Mouse (Mus musculus) adrenal gland, postnatal 4 days (tissue): ENCODE results near the gene Eif3l. TPM values are rescaled to one million over a fixed set of nuclear protein-coding genes. Genes with fewer than 3 reads are reported as not detected.
A peak's percentile ranks its signal among the peaks of the same experiment; 100 is the strongest.

Source experiments
- DNase-seq, 2 experiments: peaks; one replicate each; pipeline ENCODE4 v3.0.0; 2021 to 2022; ENCODE audit warnings: low spot score in 2 of 2, mixed read lengths in 2 of 2
- total RNA-seq, 2 experiments: library from RNA; stranded (reverse); gene quantifications; 2 replicates each; pipeline ENCODE4 v1.2.3; 2021

Gene Eif3l
- total RNA-seq, 2 experiments from 2014 or later: 158 to 162 TPM

GRCm38 (mm10) chr15:79122119-79122518 lies 47.1 kb downstream of the Eif3l start:
- no peak for DNase-seq

DNA sequence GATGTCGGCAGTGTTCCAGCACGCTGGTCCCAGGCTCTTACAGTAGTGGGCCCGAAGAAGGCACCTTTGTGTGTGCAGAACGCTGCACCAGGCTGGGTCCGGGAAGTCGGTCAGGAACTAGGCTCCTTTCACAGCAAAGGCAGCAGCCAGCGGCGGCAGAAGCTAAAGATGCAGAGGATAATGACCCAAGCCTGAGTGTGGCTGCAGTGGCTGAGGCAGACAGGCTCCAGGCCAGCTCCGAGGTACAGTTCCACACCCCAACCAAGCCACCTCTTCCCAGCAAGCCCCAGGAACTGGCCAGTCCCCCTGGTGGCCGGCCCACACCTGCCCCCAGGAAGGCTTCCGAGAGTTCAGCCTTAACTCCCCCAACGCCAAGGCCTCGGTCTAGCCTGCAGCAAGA lies 47.6 kb downstream of the Eif3l start:
- no peak for DNase-seq

DNA sequence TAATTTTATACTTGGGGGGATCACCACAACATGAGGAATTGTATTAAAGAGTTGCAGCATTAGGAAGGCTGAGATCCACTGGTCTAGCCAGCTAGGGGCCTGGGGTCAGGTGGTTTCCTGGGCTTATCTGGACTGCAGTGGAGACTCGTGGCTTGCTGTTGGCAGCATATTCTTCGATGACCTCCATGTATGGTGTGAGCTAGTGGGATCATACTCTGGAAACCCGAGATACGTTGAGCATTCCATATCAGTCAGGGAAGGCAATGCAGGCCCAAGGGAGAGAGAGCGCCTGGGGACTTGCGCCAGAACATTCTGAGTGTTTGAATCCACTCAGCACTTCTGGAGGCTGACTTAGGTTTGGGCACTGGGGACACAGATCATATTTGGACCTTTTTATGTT lies 48.8 kb downstream of the Eif3l start:
- DNase-seq: no peak

GRCm38 (mm10) chr15:79124331-79124875 lies 49.4 kb downstream of the Eif3l start:
- no peak for DNase-seq

DNA sequence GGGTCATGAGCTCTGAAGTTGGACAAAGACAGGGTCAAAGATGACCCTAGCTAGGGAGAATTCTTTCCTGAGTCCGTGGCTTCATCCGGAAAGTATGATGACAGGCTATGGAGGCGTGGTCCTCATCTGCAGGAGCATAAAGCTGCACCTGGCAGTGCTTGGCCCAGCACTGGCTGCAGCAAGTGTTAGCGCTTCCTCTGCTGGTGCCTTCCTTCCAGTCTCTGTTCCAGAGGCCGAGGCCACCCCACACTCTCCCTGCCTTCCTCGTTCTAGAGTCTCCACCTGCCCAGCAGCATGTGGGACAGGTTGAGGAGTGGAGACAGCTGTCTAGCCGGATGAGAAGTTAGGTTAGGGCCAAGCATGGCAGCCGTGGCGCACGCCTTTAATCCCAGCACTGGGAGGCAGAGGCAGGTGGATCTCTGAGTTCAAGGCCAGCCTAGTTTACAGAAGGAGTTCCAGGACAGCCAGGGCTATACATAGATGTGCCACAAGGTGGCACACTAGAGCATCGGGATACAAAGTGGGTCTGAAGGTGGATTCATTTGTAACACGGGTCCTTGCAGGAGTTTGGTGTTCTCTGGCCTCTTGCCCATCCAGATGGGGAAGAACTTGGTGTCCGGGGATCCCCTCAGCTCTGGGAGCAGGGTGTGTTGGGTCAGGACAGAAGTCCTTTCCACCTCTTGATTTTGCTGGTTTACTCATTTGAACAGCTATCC lies 51.4 kb downstream of the Eif3l start:
- DNase-seq: no peak

DNA sequence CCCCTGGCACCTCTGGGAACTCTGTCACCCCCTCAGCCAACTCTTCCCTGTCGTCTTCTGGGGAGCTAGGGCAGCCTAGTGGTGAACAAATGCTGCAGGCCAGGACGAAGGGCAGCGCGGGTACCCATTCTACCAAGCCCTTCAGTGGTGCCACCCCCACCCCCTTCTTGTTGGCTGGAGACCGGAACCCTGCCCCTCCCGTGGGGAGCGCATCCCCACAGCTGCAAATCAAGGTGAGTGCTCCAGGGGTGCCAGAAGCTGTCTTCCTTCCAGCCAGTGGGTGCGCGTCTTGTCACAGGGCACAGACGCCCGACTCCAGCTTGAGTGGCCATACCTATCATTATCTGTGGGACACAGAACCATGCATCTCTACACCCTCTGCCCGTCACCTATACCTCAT lies 52.1 kb downstream of the Eif3l start:
- DNase-seq: no peak

- no peak for DNase-seq
Observed at GRCm38 (mm10) chr15:79128208-79128607, 53.2 kb downstream of the Eif3l start.

DNA sequence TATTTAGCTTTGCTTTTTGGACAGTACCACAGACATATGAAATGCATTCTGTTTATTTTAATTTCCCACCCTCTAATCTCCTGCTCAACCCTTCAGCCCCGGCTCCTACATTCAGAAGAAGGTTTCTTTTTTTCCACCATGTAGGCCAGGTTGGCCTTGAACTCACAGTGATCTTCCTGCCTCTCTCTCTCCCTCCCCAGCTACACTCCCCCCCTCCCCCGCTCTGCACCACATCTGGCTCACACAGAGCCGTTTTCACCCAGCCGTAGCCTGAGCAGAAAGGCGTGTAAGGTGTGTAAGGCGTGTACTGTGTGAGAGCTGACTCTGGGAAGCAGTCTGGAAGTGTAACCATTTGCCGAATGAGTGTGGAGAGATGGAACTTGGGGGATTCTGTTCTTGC lies 54.3 kb downstream of the Eif3l start:
- DNase-seq: no peak

DNA sequence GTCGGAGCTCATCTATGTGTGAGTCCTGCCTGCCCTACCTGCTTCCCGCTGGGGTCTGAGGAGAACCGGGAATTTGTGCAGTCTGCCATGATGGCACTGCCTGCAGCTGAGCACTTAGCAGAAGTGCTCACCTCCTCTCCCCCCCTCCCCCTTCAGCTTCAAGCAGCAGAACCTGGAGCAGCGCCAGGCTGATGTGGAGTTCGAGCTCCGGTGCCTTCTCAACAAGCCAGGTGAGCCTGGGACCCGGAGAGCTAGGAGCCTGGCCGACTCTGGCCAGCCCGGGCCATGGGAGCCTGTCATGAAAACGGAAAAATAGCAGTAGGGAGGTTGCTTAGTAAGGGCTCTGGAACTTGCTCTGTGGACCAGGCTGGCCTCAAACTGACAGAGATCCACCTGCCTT lies 55.8 kb downstream of the Eif3l start:
- no peak for DNase-seq

DNA sequence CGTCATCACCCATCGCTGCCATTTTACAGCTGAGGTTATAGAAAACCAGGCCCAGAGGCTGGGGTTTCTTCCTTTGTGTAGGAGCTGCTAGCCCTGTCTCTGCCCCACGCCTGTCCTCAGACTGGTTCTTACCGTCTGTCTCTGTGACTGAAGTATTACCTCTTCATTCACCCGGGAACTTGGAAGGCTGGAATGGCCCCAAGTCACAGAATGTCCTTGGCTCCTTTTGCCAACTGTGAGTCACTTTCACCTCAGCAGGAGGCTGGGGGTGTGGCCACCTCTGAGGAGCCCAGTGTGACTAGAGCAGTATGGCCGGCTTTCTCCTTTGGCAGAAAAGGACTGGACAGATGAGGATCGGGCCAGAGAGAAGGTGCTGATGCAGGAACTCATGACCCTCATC lies 56.5 kb downstream of the Eif3l start:
- peak in 1 of 2 experiments; percentile 63 for DNase-seq

- DNase-seq: no peak
Observed at GRCm38 (mm10) chr15:79133191-79133661, 58.2 kb downstream of the Eif3l start.

- no peak for DNase-seq
Observed at GRCm38 (mm10) chr15:79134496-79135270, 59.7 kb downstream of the Eif3l start.

DNA sequence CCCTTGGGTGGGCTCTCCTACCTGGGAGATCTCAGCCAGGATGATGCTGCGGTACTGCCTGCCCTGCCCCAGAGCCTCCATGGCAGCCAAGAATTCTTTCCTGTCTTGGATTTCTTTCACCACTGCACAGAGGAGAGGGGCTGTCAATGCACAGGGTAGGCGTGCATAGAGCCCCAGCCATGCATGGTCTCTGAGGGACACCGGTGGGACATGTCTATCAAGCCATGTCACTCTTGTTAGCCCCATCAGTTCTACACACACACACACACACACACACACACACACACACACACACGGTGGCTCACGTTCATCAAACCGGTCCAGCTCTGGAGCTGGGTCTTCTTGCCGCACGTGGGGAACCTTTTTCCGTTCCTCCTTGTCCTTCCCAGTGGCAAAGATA lies 60.4 kb downstream of the Eif3l start:
- no peak for DNase-seq

DNA sequence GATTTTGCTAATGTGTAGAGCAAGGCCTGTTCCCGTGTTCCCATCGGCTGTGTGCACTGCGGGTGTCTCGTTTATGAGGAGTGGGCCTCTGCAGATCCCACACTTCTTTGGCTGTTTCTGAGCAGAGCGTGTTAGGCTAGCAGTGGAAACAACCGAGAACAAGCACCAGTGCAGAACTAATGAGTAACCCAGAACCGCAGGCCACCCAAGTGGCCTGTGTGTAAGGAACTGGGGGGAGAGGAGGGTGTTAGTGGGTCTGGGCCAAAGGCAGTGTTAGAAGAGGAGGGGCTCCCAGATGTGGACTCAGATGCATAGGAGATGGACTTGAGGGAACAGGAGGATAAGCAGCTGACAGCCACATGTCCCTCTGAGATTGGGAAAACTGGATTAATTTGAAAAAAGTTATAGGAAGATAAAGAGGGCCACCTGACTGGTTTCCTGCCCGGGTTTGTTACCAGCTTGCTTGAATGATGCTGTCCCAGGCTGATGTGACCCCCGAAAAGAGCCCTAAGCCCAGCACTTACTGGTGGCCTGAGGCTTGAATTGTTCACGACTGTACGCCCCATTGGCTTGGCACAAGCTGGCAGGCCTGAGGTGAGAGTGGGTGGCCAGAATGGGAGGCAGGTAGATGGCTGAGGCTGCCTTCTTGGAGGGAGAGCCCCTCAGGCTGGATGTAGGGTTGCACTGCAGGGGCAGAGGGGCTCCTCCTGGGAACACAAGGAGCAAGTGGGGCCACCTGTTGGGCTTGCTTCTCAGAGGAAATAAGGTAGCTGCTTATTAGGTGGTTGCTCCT lies 61.0 kb downstream of the Eif3l start:
- no peak for DNase-seq

DNA sequence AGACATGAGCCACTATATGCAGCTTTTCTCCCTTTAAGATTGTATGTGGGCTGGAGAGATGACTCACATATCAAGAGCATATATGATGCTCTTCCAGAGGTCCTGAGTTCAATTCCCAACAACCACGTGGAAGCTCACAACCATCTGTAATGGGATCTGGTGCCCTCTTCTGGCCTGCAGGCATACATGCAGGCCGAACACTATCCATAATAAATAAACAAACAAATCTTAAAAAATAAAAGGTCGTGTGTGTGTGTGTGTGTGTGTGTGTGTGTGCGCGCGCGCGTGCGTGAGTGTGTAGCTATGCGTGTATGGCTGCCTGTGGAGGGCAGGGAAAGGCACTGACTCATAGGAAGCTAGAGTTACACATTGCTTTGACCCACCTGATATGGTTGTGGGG lies 64.7 kb downstream of the Eif3l start:
- no peak for DNase-seq

GRCm38 (mm10) chr15:79140866-79141565 lies 66.0 kb downstream of the Eif3l start, which contains the start of the genes Polr2f and 1700088E04Rik:
TSS of gene Polr2f (plus strand) at chr15:79141009.
TSS of gene 1700088E04Rik (minus strand) at chr15:79141253.
- peak; percentile 88 to 91 for DNase-seq

DNA sequence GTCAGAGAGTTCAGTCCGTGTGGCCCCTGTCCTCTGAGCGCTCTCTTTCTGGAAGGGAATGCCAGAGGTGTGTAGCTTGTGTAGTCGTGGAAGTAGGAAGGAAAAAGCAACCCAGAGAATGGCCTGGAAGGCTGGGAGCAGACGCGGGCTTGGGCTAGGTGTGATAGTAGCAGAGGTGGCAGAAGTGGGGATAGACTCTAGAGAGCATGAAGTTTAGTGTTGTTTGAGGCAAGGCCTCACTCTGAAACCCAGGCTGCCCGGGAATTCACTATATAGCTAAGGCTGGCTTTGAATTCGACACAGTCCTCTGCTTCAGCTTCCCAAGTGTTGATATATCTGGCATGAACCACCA lies 66.6 kb downstream of the Eif3l start:
- no peak for DNase-seq

DNA sequence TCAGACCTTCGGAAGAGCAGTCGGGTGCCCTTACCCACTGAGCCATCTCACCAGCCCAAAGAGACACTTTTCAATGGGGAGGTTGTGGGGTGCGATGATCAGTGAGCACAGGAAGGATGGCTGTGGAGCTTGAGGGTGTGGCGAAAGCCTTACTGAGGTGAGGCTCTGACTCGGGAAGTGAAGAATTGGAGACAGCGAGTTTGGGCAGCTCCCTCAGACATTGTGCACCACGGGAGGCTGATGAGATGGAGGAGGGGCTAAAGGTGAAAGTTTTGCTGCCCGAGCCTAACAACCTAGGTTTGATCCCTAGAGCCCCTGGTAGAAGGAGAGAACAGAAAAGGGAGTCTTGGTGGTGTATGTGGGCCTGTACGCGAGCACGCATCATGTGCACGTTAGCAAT lies 68.3 kb downstream of the Eif3l start:
- DNase-seq: no peak
